Mouse (Mus musculus) spleen, adult 2 months (tissue): ENCODE measurements around the gene Ttc3. TPM values are rescaled to one million over a fixed set of nuclear protein-coding genes. Genes with fewer than 3 reads are reported as not detected.

ENCODE experiments used
- DNase-seq, 2 experiments: peaks; one replicate each; pipeline versions ENCODE4 v3.0.0 to v3.0.0-alpha.2; 2012 to 2021; ENCODE audit warnings: low spot score in 2 of 2, low read depth in 1 of 2
- H3K27ac ChIP-seq: fragments of 200-500 bp; 2 replicates; pipeline ENCODE4 v1.5.1; 2012; ENCODE audit warnings: low read length, inconsistent platforms; ENCODE audit not compliant: insufficient read depth
- H3K27me3 ChIP-seq: fragments of 200-500 bp; 2 replicates; pipeline ENCODE4 v1.6.1; 2012; ENCODE audit warnings: mild to moderate bottlenecking, moderate library complexity, low read length, inconsistent platforms; ENCODE audit not compliant: control insufficient read depth, insufficient read depth
- H3K36me3 ChIP-seq: fragments of 200-500 bp; 2 replicates; pipeline ENCODE4 v1.6.1; 2012; ENCODE audit warnings: mild to moderate bottlenecking, low read length, inconsistent platforms; ENCODE audit not compliant: control insufficient read depth, insufficient read depth
- H3K4me1 ChIP-seq: fragments of 200-500 bp; 2 replicates; pipeline ENCODE4 v1.6.1; 2011; ENCODE audit warnings: inconsistent platforms; ENCODE audit not compliant: control insufficient read depth, insufficient read depth, insufficient read length
- H3K4me3 ChIP-seq: fragments of 200-500 bp; 2 replicates; pipeline ENCODE4 v1.5.1; 2011; ENCODE audit warnings: mild to moderate bottlenecking, inconsistent platforms; ENCODE audit not compliant: insufficient read depth, insufficient read length; ENCODE audit errors: extremely low read depth
- CTCF ChIP-seq: fragments of 200-500 bp; IDR thresholded peaks from 2 replicates; pipeline ENCODE4 v1.5.1; 2011; ENCODE audit warnings: mild to moderate bottlenecking, inconsistent platforms; ENCODE audit not compliant: insufficient read depth, insufficient read length, insufficient replicate concordance; ENCODE audit errors: extremely low read depth
- POLR2A ChIP-seq: fragments of 200-500 bp; IDR thresholded peaks from 2 replicates; pipeline ENCODE4 v1.6.1; 2011; ENCODE audit warnings: low read depth, low read length, inconsistent platforms
- WGBS: fragments of 180-500 bp; shearing (Covaris S2); methylation state at CpG from one replicate; pipeline ENCODE4 v1.1.7; 2018; 5-methylcytosine and 5-hydroxymethylcytosine counted together
- polyA plus RNA-seq: library from polyadenylated mRNA; depleted of rRNA; stranded (reverse); fragments of >200 nt; gene quantifications from 2 replicates; pipeline ENCODE4 v1.2.3, GENCODE M21; 2012

The Ttc3 gene
- polyA plus RNA-seq, 1 experiment, result 17.5 TPM

GRCm38 (mm10) chr16:94399141-94399540 is 28.7 kb downstream of the Ttc3 start:
- Histone ChIP-seq H3K27me3 (no peaks in the 10 kb centered on the region), H3K4me1 (no peaks in the 10 kb centered on the region; the same call in 1 of the 2 replicates), H3K27ac (no peak overlapping the region), H3K36me3 (peaks cover 3% of the 10 kb centered on the region; the same call in 1 of the 2 replicates), H3K4me3 (no peak overlapping the region)
- DNase-seq, result no peak
- WGBS, result 90% methylated on average over 2 of the region's 2 CpGs
- TF ChIP-seq CTCF (no peak), POLR2A (no peak)

- Histone ChIP-seq H3K4me1 (no peaks in the 10 kb centered on the region; the same call in 1 of the 2 replicates), H3K27ac (no peak overlapping the region), H3K27me3 (no peaks in the 10 kb centered on the region), H3K4me3 (no peak overlapping the region), H3K36me3 (peaks cover 5% of the 10 kb centered on the region; the same call in 1 of the 2 replicates)
- WGBS, result 59% methylated on average over 2 of the region's 2 CpGs
- no peak for DNase-seq
- no peak for TF ChIP-seq CTCF
- no peak for TF ChIP-seq POLR2A
Measured at GRCm38 (mm10) chr16:94401636-94402035, 31.2 kb downstream of the Ttc3 start.

GRCm38 (mm10) chr16:94402185-94402584 is 31.8 kb downstream of the Ttc3 start:
- 83% methylated on average over 4 of the region's 4 CpGs for WGBS
- H3K4me3 ChIP-seq, result no peak overlapping the region
- peaks cover 5% of the 10 kb centered on the region; the same call in 1 of the 2 replicates for H3K36me3 ChIP-seq
- H3K27ac ChIP-seq, result no peak overlapping the region
- no peak for DNase-seq
- no peaks in the 10 kb centered on the region; the same call in 1 of the 2 replicates for H3K4me1 ChIP-seq
- TF ChIP-seq POLR2A, result no peak
- TF ChIP-seq CTCF, result no peak
- no peaks in the 10 kb centered on the region for H3K27me3 ChIP-seq

- no peak for TF ChIP-seq CTCF
- TF ChIP-seq POLR2A, result no peak
- Histone ChIP-seq H3K36me3 (no peaks in the 10 kb centered on the region; the same call in 1 of the 2 replicates), H3K4me1 (no peaks in the 10 kb centered on the region), H3K4me3 (no peak overlapping the region), H3K27me3 (no peaks in the 10 kb centered on the region), H3K27ac (no peak overlapping the region)
- 66% methylated on average over 3 of the region's 3 CpGs for WGBS
- no peak for DNase-seq
Measured at GRCm38 (mm10) chr16:94411287-94411686, 40.9 kb downstream of the Ttc3 start.

- Histone ChIP-seq H3K4me1 (no peaks in the 10 kb centered on the region), H3K4me3 (no peak overlapping the region), H3K36me3 (peaks cover under 1% of the 10 kb centered on the region; the same call in 1 of the 2 replicates), H3K27ac (no peak overlapping the region), H3K27me3 (no peaks in the 10 kb centered on the region)
- TF ChIP-seq POLR2A, result no peak
- TF ChIP-seq CTCF, result no peak
- no peak for DNase-seq
- WGBS, result 89% methylated on average over 2 of the region's 2 CpGs
Measured at GRCm38 (mm10) chr16:94412198-94412597, 41.8 kb downstream of the Ttc3 start.

GRCm38 (mm10) chr16:94412760-94413159 is 42.3 kb downstream of the Ttc3 start:
- TF ChIP-seq POLR2A (no peak), CTCF (no peak)
- Histone ChIP-seq H3K36me3 (peaks cover 1% of the 10 kb centered on the region; the same call in 1 of the 2 replicates), H3K27me3 (no peaks in the 10 kb centered on the region), H3K27ac (no peak overlapping the region), H3K4me3 (no peak overlapping the region), H3K4me1 (no peaks in the 10 kb centered on the region)
- DNase-seq, result no peak
- over 99% methylated on average over 4 of the region's 4 CpGs for WGBS

GRCm38 (mm10) chr16:94414151-94414550 is 43.7 kb downstream of the Ttc3 start:
- Histone ChIP-seq H3K27me3 (no peaks in the 10 kb centered on the region), H3K36me3 (peaks cover 4% of the 10 kb centered on the region), H3K4me1 (no peaks in the 10 kb centered on the region), H3K4me3 (no peak overlapping the region), H3K27ac (no peak overlapping the region)
- DNase-seq, result no peak
- whole genome bisulfite sequencing, result 80% methylated on average over 6 of the region's 6 CpGs
- no peak for TF ChIP-seq CTCF
- TF ChIP-seq POLR2A, result no peak
